Mouse (Mus musculus) heart, adult 9 months (tissue): ENCODE results near the gene Map2k5.
A peak's percentile ranks its signal among the peaks of the same experiment; 100 is the strongest.

Experiments used
- DNase-seq, 2 experiments: peaks; one replicate each; pipeline ENCODE4 v3.0.0; 2022; ENCODE audit warnings: low spot score in 2 of 2

Gene Map2k5

GRCm38 (mm10) chr9:63129641-63130041 is 248.1 kb downstream of the Map2k5 start:
- DNase-seq, result no peak

DNA sequence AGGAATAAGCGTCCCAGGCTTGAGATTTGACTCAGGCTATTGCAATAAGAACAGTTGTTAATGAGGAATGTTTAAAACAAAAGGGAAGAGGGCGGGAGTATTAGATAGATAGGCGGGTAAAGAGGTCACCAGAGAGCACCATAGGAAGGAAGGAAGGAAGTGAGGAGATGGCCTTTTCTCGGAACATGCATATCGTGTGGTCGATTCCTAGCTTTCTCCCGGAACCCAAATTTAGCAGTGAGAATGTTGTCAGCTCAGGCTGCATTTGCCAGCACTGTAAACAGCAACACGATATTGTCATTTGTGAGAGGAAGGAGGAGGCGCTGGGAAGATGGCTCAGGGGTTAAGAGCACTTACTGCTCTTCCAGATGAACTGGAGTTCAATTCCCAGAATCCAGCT is 253.2 kb downstream of the Map2k5 start:
- DNase-seq, result no peak

- DNase-seq, result peak; percentile 92 to 93
Measured at GRCm38 (mm10) chr9:63123451-63124438, 254.0 kb downstream of the Map2k5 start.

GRCm38 (mm10) chr9:63122161-63122833 is 255.4 kb downstream of the Map2k5 start:
- no peak for DNase-seq

DNA sequence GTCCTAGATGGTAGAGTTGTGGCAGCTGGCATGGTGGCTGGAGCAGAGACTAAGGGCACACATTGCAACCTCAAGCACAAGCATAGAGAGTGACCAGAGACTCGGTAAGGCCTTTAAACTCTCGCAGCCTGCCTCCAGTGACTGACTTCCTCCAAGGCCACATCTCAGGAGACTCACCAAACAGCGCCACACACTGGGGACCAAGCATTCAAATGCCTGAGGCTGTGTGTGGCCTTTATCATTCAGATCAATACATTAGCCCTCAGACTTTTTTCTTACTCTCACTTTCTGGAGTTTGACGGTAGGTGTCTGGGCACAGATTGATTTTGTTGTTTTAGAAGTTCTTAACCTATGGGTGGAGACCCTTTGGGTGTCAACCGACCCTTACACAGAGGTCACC is 259.3 kb downstream of the Map2k5 start:
- no peak for DNase-seq
